Mouse (Mus musculus) thymus, adult 18-20 months (tissue): ENCODE results near the gene Gm17949.
"Not testable (repeated sequence)": the region's sequence is repeated elsewhere in the genome, so short reads cannot be mapped to it uniquely, and the experiment has no call there.

Experiments used
- DNase-seq, 2 experiments: peaks; one replicate each; pipeline ENCODE4 v3.0.0; 2022; ENCODE audit warnings: mixed read lengths in 2 of 2

Gm17949 gene

DNA sequence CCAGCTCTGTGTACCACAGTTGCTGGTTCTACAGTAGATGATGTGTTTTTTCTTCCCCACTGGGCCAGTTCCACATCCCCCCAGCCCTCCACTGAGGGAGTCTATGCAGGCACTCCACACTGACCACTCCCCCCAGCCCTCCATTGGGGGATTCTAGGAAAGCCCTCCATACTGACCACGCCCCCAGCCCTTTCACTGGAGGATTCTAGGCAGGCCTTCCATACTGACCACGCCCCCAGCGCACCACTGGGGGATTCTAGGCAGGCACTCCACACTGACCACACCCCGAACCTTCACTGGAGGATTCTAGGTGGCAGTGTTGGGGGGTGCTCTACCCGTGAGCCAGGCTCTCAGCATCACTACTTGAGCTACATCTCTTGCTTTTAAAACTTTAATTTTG lies 36.1 kb downstream of the Gm17949 start:
- no peak for DNase-seq

- no peak for DNase-seq
Observed at GRCm38 (mm10) chr17:57048816-57049215, 37.5 kb downstream of the Gm17949 start.

DNA sequence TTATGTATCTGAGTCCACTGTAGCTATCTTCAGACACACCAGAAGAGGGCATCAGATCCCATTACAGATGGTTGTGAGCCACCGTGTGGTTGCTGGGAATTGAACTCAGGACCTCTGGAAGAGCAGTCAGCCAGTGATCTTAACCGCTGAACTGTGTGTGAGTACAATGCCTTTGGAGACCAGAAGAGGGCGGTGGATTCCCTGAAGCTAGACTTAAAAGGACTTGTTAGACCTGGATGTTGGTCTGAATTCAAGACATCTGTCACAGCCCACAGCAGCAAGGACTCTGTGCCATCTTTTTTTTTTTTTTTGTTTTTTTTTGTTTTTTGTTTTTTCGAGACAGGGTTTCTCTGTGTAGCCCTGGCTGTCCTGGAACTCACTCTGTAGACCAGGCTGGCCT lies 40.4 kb downstream of the Gm17949 start:
- not testable (repeated sequence) for DNase-seq

GRCm38 (mm10) chr17:57056246-57056645 lies 45.0 kb downstream of the Gm17949 start:
- DNase-seq: no peak

GRCm38 (mm10) chr17:57058891-57059485 lies 47.7 kb downstream of the Gm17949 start, which contains the start of gene Crb3:
Crb3 (plus strand) TSS chr17:57059105.
- peak in 1 of 2 experiments; percentile 24 for DNase-seq

- peak; percentile 63 to 72 for DNase-seq
Observed at GRCm38 (mm10) chr17:57059486-57059977, 48.3 kb downstream of the Gm17949 start, which contains the start of gene Slc25a23. Slc25a23 (minus strand) TSS chr17:57059863.

DNA sequence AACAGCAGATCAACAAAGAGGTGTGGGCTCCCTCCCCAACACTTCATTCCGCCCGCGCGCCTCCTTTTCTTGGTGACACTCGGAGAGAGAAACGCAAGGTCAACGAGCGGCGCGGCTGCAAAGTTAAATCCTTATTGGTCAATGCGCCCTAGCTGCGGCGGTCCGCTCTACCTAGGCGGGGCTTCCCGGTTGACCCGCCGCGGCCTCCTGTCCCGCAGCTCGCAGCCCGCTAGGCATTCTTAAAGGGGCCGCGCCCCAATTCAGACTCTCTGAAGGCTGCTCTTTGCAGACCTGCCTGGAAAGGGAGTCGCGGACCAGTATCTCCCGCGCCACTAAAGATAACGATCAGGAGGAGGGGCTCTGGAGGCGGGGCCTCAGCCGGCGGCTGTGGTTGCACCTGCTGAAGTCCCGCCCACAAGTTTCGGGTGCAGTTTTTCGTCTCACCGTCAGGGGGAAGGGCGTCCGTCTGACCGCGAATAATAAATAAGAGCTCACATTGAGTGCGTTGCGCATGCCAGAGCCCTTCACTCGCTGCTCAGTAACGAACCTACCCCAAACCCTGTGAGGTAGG lies 49.0 kb downstream of the Gm17949 start:
- DNase-seq: peak; percentile 91 to 96

DNA sequence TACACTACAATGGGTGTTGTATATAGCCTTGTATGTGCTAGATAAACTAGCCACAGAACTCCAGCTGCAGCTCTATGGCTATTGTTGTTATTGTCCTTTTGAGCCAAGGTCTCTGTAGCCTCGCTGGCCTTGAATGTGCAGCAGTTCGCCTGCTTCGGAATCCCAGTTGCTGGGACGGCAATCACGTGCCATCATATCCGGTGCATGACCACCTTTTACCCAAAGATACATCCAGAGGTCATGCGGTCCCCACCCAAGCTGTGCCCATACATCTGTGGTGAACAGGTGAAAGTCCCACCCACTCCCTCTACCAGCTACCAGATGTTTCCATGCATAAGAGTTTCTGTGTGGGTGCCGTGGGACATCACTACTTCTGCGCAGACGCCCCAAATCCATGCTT lies 49.8 kb downstream of the Gm17949 start:
- DNase-seq: peak in 1 of 2 experiments; percentile 33

DNA sequence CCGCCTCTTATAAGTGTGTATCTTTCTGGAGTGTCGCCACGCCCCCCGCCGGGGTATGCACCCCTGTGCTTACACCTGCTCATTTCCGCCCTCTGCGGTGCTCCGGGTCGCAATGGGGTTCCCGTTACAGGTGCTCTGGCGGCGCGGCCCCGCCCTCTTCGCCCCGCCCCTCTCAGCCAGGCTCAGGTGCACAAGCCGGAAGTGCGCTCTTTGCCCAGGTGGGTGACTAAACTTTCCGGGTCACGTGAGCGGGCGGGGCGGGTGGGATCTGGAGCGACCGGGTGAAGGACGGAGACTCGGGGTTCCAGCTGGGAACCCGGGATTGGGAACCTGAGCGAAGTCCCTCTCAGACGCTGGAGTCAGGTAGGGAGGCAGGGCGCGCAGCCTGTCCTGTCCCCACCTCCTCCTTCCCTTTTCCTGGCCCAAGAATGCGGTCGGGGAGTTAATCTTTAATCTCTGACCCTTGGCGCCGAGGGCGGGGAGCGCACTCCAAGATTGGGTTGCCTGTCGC lies 50.8 kb downstream of the Gm17949 start:
- peak; percentile 38 to 65 for DNase-seq

DNA sequence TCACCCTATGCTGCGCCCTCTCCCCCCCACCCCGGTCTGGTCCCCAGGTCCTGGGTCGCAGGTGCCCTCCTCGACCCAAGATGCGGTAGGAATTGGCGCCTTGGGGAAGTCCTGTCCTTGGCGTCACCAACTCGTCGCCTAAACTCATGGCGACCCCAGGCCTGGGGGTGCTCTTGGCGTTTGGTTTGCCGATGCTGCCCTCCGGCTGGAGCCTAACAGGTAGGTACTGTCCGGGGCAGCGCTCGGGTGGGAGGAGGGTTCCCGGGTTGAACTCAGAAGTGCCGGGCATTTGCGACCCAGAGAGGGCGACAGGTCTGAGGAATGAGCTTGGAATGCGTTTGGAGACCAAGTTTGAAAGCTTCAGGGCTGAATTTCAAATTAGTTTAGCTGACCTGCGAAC lies 51.3 kb downstream of the Gm17949 start:
- DNase-seq: no peak

DNA sequence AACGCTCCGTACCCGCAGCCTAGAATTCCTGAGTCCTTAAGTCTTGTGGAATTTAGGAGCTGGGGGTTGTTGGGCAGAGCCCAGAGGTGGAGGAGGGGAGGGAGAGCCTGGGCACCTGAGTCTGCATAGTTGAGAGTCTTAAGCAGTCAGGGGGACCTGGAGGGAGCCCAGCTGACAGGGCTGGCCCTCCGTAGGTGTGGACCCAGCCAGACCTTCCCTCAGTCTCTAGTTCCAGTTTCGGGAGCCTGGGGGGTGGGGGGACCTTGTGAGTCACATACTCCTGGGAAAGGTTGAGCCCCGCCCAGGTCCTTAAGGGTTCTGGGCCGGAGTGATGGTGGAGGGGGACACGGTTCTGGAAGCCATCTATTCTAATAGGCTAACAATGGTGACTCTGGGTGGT lies 51.8 kb downstream of the Gm17949 start:
- no peak for DNase-seq

- DNase-seq: no peak
Observed at GRCm38 (mm10) chr17:57066908-57067307, 55.6 kb downstream of the Gm17949 start.

DNA sequence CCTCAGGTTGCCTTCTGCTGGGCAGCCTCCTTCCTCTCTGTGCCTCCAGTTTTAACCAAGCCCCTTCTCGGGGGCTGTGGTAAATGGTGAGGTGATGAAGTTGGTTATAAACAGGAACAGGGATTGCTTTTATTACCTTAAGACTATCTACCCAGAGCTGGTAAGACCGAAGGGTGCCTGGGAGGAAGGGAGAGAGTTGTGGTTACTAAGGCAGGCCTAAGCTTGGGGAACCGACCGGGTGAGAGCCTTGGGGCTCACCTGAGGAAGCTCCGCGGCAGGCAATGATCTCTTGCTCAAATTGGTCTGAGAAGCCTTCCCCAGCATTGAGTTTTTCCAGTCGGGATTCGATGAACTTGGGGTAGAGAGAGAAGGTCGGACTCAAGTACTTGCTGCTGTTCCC lies 59.0 kb downstream of the Gm17949 start:
- no peak for DNase-seq

DNA sequence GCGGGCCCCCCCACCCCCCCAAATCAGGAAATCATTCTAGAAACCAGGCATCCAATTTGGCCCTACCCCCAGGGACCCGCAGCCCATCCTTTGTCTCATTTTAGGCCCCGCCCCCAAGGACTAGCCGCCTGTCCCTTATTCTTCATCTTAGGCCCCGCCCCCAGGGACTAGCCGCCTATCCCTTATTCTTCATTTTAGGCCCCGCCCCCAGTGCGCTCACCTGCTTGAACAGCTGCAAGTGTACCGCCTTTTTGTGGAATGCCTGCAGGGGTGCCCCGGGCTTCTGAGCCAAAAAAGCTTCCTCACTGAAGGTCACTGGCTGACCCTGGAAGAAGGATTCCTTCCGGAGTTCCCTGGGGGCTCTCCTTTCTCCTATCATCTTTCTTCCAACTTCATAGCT lies 59.4 kb downstream of the Gm17949 start:
- no peak for DNase-seq
